Mouse (Mus musculus) lung, embryonic 16.5 days (tissue): Measurements from ENCODE around the gene Smim15. TPM values are rescaled to one million over a fixed set of nuclear protein-coding genes. Genes with fewer than 3 reads are reported as not detected.

Source experiments
- ATAC-seq: fragments of 200-750 bp; cut with Nextera tagmentation; 2 replicates; pipeline ENCODE4 v1.8.0; 2017; ENCODE audit warnings: low read depth, mild to moderate bottlenecking, moderate library complexity
- H3K27ac ChIP-seq: fragments of 300-500 bp; sonication (generic); 2 replicates; pipeline ENCODE4 v1.5.1; 2014; ENCODE audit warnings: mild to moderate bottlenecking, control low read depth, low read length
- H3K27me3 ChIP-seq: fragments of 300-500 bp; sonication (generic); 2 replicates; pipeline ENCODE4 v1.6.1; 2014; ENCODE audit warnings: low read depth, low read length, mixed read lengths; ENCODE audit not compliant: control insufficient read depth, insufficient read depth
- H3K36me3 ChIP-seq: fragments of 300-500 bp; sonication (generic); 2 replicates; pipeline ENCODE4 v1.6.1; 2014; ENCODE audit warnings: low read length; ENCODE audit not compliant: control insufficient read depth, insufficient read depth
- H3K4me1 ChIP-seq: fragments of 300-500 bp; sonication (generic); replicated peaks from 2 replicates; pipeline ENCODE4 v1.6.1; 2014; ENCODE audit warnings: low read length, mixed read lengths; ENCODE audit not compliant: control insufficient read depth, insufficient read depth
- H3K4me2 ChIP-seq: fragments of 300-500 bp; sonication (generic); 2 replicates; pipeline ENCODE4 v1.6.1; 2014; ENCODE audit warnings: low read depth, low read length, control low read depth
- H3K4me3 ChIP-seq: fragments of 300-500 bp; sonication (generic); 2 replicates; pipeline ENCODE4 v1.5.1; 2014; ENCODE audit warnings: mild to moderate bottlenecking, low read length, control low read depth
- H3K9ac ChIP-seq: fragments of 300-500 bp; sonication (generic); 2 replicates; pipeline ENCODE4 v1.6.1; 2014; ENCODE audit warnings: low read length, control low read depth
- H3K9me3 ChIP-seq: fragments of 300-500 bp; sonication (generic); 2 replicates; pipeline ENCODE4 v1.6.1; 2016; ENCODE audit warnings: low read length; ENCODE audit not compliant: control insufficient read depth
- WGBS: fragments of 180-500 bp; shearing (Covaris S2); extraction: QIAGEN DNeasy Blood & Tissue Kit; methylation state at CpG from one replicate; pipeline ENCODE4 v1.1.7; 2014; 5-methylcytosine and 5-hydroxymethylcytosine counted together
- polyA plus RNA-seq: library from polyadenylated mRNA; unstranded; fragments of >200 nt; fragmentation: Nextera tagmentation; extraction: Ambion mirVana; gene quantifications from 2 replicates; pipeline ENCODE4 v1.2.1, GENCODE M21; 2015

Smim15 gene
- 70.1 and 72.2 TPM in 2 replicates for polyA plus RNA-seq

DNA sequence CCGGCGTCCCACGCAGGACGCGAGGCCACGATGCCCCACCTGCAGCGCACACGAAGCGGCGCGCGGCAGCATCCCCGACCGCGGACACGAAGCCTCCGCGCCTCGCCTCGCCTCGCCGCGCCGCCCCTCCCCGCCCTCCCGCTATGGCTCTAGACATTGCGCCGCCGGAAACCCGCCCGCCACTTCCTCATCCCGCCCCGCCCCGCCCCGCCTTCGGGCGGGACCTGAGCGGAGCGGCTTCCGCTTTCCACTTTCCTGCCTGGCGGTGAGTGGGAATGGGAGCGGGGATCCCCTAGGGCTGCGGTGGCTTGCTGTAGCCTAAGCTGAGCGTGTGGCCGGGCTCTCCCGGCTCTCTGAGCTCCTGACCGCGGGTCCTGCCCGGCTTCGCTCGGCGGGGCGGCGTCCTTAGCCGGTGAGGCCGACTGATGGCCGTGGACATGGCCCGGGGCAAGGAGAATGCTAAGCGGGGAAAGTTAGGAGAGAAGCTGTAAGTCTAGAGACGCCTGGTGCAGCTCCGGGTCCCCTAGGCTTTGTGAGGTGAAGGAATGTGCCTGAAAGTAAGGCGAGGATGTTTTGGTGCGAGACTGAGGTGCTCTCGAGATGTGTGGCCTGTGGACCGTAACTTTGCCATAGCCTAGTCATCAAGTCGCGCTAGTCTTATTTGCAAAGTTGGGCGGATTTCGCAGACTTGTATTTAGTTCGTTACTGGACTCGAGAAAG lies at the start of gene Smim15:
Gene Smim15, plus strand, starts transcription at position 225 of the 720 bp plus-strand sequence.
- WGBS = under 1% methylated on average over 56 of the region's 71 CpGs
- peak; percentile 96 for ATAC-seq
- Histone ChIP-seq H3K9me3 (no peaks in the 10 kb centered on the region), H3K4me3 (peak within 1 kb of the TSS; percentile 99), H3K36me3 (peaks cover 8% of the 10 kb centered on the region), H3K9ac (peak within 1 kb of the TSS; percentile 100), H3K4me2 (peak within 1 kb of the TSS; percentile 76), H3K4me1 (peaks cover 25% of the 10 kb centered on the region), H3K27ac (peak within 1 kb of the TSS; percentile 98), H3K27me3 (no peaks in the 10 kb centered on the region)

GRCm38 (mm10) chr13:107995211-107995610 lies 49.0 kb upstream of the Smim15 start:
- Histone ChIP-seq H3K36me3 (no peaks in the 10 kb centered on the region), H3K9ac (no peak overlapping the region), H3K4me1 (no peaks in the 10 kb centered on the region), H3K27ac (no peak overlapping the region), H3K27me3 (no peaks in the 10 kb centered on the region), H3K9me3 (no peaks in the 10 kb centered on the region), H3K4me2 (no peak overlapping the region), H3K4me3 (no peak overlapping the region)
- 57% methylated on average over 7 of the region's 7 CpGs for WGBS
- no peak for ATAC-seq

DNA sequence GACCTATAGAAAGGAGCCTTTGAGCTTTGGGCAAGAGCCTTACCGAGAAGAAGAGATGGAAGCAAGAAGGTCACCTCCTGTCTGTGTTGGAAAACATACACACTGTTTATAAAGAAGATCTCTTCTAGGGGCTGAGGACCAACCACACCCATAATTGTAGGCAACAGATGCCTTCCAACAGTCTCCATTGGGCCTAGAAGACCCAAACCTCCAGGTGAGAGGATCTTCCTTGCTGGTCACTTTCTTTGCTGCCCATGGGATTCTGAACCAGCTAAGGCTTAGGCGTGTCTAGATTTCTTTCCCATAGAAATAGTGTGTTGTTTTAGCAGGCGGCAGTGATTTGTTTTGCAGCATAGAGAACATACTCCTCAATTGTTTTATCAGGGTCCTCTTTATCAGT lies 47.9 kb upstream of the Smim15 start:
- no peak overlapping the region for H3K27ac ChIP-seq

GRCm38 (mm10) chr13:108007861-108008260 lies 36.4 kb upstream of the Smim15 start:
- Histone ChIP-seq H3K4me1 (no peaks in the 10 kb centered on the region), H3K27ac (no peak overlapping the region), H3K4me2 (no peak overlapping the region), H3K9ac (no peak overlapping the region), H3K4me3 (no peak overlapping the region), H3K9me3 (no peaks in the 10 kb centered on the region), H3K36me3 (no peaks in the 10 kb centered on the region), H3K27me3 (no peaks in the 10 kb centered on the region)
- WGBS = 66% methylated on average over 4 of the region's 4 CpGs
- no peak for ATAC-seq

More for the DNA sequence above, 47.9 kb upstream of the Smim15 start:
- 92% methylated on average over 3 of the region's 3 CpGs for WGBS
- Histone ChIP-seq H3K36me3 (no peaks in the 10 kb centered on the region), H3K4me1 (no peaks in the 10 kb centered on the region), H3K27me3 (no peaks in the 10 kb centered on the region), H3K4me2 (no peak overlapping the region), H3K4me3 (no peak overlapping the region), H3K9me3 (no peaks in the 10 kb centered on the region), H3K9ac (no peak overlapping the region)
- ATAC-seq = no peak

- H3K27ac ChIP-seq = no peak overlapping the region
- no peaks in the 10 kb centered on the region for H3K4me1 ChIP-seq
- no peak overlapping the region for H3K4me3 ChIP-seq
- no peak overlapping the region for H3K9ac ChIP-seq
- ATAC-seq = no peak
- H3K4me2 ChIP-seq = no peak overlapping the region
- no peaks in the 10 kb centered on the region for H3K27me3 ChIP-seq
- WGBS = 73% methylated on average over 8 of the region's 8 CpGs
- no peaks in the 10 kb centered on the region for H3K9me3 ChIP-seq
- H3K36me3 ChIP-seq = no peaks in the 10 kb centered on the region
Measured at GRCm38 (mm10) chr13:108013110-108013509, 31.1 kb upstream of the Smim15 start.

DNA sequence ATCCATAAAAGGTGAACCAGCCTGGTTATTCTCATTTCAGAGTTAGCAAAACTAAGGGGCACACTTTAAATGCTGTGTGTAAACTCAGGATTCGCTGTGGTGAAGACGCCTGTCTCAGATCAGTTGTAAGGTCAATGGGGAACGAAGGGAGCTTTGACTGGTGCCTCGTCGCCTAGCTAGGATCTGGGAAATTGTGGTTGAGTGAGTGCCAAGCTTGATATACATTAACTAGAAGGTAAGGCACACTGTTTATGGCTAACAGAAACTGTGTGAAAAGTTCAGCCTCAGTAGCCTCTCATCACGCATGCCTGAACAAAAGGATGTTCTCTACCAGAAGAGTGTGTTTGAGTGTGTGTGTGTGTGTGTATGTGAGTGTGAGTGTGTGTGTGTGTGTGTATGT lies 30.4 kb upstream of the Smim15 start:
- Histone ChIP-seq H3K9me3 (no peaks in the 10 kb centered on the region), H3K27ac (no peak overlapping the region), H3K4me1 (no peaks in the 10 kb centered on the region), H3K9ac (no peak overlapping the region), H3K4me2 (no peak overlapping the region), H3K4me3 (no peak overlapping the region), H3K27me3 (no peaks in the 10 kb centered on the region), H3K36me3 (no peaks in the 10 kb centered on the region)
- ATAC-seq = no peak
- WGBS = 82% methylated on average over 6 of the region's 6 CpGs

DNA sequence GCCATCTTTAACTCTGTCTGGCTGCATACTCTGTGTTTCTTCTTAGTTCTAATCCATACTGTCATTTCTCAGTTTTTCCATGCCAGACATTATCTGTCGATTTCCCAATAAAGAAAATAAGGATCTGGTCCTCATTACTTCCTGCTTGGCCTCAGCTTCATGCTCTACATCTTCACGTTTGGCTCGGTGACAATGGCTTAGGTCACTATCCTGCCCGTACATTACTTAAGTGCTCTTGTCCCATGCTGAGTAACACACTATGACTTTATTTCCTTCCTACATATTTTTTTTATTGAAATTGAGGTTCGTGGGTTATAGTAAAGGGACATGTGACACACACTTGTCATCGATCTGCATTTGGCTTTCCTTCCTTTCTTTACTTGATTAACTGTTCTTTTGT lies 29.1 kb upstream of the Smim15 start:
- H3K4me1 ChIP-seq = no peaks in the 10 kb centered on the region
- H3K27ac ChIP-seq = no peak overlapping the region
- H3K9ac ChIP-seq = no peak overlapping the region
- H3K4me2 ChIP-seq = no peak overlapping the region
- WGBS = 66% methylated on average over 6 of the region's 6 CpGs
- H3K36me3 ChIP-seq = no peaks in the 10 kb centered on the region
- no peak for ATAC-seq
- H3K9me3 ChIP-seq = no peaks in the 10 kb centered on the region
- H3K27me3 ChIP-seq = no peaks in the 10 kb centered on the region
- no peak overlapping the region for H3K4me3 ChIP-seq

DNA sequence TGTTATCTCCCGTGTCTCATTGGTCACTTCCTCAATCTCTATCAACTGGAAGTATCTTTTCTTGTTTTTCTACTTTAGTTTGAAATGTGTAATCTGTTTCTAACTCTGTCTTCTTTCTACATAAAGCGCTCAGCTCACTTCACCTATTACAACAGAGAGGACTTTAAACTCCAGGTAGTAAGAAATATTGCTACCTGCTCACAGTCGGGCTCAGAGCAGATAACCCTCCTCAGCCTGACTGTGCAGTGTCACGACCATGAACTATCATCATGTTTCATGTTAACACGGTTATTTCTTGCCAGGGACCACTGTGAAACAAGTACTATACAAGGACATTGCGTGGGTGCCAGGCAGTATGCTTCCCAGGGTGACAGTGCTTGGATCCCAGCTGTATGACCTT lies 26.9 kb upstream of the Smim15 start:
- no peak for ATAC-seq
- no peak overlapping the region for H3K4me3 ChIP-seq
- H3K9ac ChIP-seq = no peak overlapping the region
- no peaks in the 10 kb centered on the region for H3K9me3 ChIP-seq
- no peak overlapping the region for H3K4me2 ChIP-seq
- no peak overlapping the region for H3K27ac ChIP-seq
- 63% methylated on average over 6 of the region's 6 CpGs for WGBS
- H3K27me3 ChIP-seq = no peaks in the 10 kb centered on the region
- H3K36me3 ChIP-seq = no peaks in the 10 kb centered on the region
- no peaks in the 10 kb centered on the region for H3K4me1 ChIP-seq

- Histone ChIP-seq H3K9ac (no peak overlapping the region), H3K27ac (no peak overlapping the region), H3K9me3 (no peaks in the 10 kb centered on the region), H3K27me3 (no peaks in the 10 kb centered on the region), H3K4me1 (no peaks in the 10 kb centered on the region), H3K4me3 (no peak overlapping the region), H3K36me3 (no peaks in the 10 kb centered on the region), H3K4me2 (no peak overlapping the region)
- WGBS = 57% methylated on average over 3 of the region's 3 CpGs
- no peak for ATAC-seq
Measured at GRCm38 (mm10) chr13:108025802-108026201, 18.4 kb upstream of the Smim15 start.
